Mouse (Mus musculus): Measurements from ENCODE around the gene Tcf7l2. TPM values are rescaled to one million over a fixed set of nuclear protein-coding genes. Genes with fewer than 3 reads are reported as not detected.
A peak's percentile ranks its signal among the peaks of the same experiment; 100 is the strongest.

The Tcf7l2 gene
- polyA plus RNA-seq, 1 experiment = 10.3 TPM

DNA sequence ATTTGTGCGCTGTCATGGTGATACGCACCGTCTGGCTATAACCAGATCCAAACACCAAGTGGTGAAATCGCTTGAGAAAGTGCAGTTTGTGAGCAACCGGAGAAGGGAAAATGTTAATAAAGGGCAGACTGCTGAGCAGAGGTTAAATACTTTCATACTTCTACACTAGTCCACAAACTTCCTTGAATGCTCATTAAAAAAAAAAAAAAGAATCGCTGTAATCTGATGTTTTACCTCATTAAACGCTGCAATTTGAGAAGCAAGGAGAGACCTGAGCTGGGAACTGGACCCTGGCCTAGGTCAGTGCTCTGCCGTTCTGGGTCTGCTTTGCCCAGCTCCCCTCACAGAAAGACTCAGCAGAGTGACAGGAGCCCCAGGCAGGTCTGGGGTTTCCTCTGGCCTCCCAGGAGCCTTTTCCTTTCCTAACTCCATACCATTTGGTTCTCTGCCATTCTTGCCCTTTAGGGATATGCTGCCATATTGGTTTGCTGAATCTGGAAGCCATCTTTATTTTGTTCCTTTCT, 33.5 kb upstream of the Tcf7l2 start:
- Histone ChIP-seq H3ac (ENCODE audit: control insufficient read depth, insufficient read length, low read depth) (no peak overlapping the region), H3K27me3 (ENCODE audit: control insufficient read depth, insufficient read depth, insufficient read length) (no peaks in the 10 kb centered on the region)
- TF ChIP-seq CTCF (IDR thresholded peaks at IDR 0.05; ENCODE audit: control insufficient read depth, insufficient read depth, insufficient read length) (no peak), MYOD1 (IDR thresholded peaks at IDR 0.05; ENCODE audit: control insufficient read depth, insufficient read length, low read depth) (no peak), CEBPB (IDR thresholded peaks at IDR 0.05; ENCODE audit: low read depth) (no peak), USF1 (IDR thresholded peaks at IDR 0.05; ENCODE audit: low read depth) (no peak), FOSL1 (IDR thresholded peaks at IDR 0.05; ENCODE audit: insufficient read depth, low read length, poor library complexity, severe bottlenecking) (no peak), MYOG (IDR thresholded peaks at IDR 0.05; ENCODE audit: control insufficient read depth, extremely low read depth, insufficient read length) (no peak), MAX (IDR thresholded peaks at IDR 0.05) (no peak)

DNA sequence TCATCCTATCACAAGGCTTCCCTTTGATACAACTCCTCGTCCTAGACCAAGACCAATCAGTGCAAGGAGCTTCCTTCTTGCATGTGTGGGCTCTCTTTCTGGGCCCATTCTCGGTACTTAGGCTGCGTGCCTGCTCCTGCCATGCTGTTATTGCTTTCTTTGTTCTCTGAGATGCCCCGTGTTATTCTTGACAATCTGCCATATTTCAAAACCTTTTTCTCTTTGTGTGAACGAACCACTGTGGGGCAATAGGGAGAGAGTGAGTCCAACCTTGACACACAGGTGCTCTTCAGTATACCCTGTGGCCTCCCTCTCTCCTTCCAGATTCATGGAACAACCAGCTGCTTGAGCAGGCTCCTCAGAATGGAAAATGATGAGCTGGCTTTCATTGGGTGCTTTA, 30.8 kb upstream of the Tcf7l2 start:
- H3K79me3 ChIP-seq (ENCODE audit: low read depth) = no peaks in the 10 kb centered on the region
- no peaks in the 10 kb centered on the region for H3K27me3 ChIP-seq (ENCODE audit: control insufficient read depth, insufficient read depth, insufficient read length)
- no peaks in the 10 kb centered on the region for H3K79me2 ChIP-seq (ENCODE audit: control insufficient read depth, insufficient read depth)
- H3K4me3 ChIP-seq (ENCODE audit: insufficient read depth, poor library complexity, severe bottlenecking) = no peak overlapping the region
- H3K36me3 ChIP-seq (ENCODE audit: control insufficient read depth, insufficient read depth) = no peaks in the 10 kb centered on the region
- no peak for TF ChIP-seq MYOD1 (IDR thresholded peaks at IDR 0.05; ENCODE audit: control insufficient read depth, insufficient read length, low read depth)
- no peak for TF ChIP-seq MAX (IDR thresholded peaks at IDR 0.05)
- TF ChIP-seq MYOG (IDR thresholded peaks at IDR 0.05; ENCODE audit: control insufficient read depth, extremely low read depth, insufficient read length) = no peak
- TF ChIP-seq USF1 (IDR thresholded peaks at IDR 0.05; ENCODE audit: low read depth) = no peak
- TF ChIP-seq FOSL1 (IDR thresholded peaks at IDR 0.05; ENCODE audit: insufficient read depth, low read length, poor library complexity, severe bottlenecking) = no peak
- TF ChIP-seq CTCF (IDR thresholded peaks at IDR 0.05; ENCODE audit: control insufficient read depth, insufficient read depth, insufficient read length) = no peak
- TF ChIP-seq CEBPB (IDR thresholded peaks at IDR 0.05; ENCODE audit: low read depth) = no peak
- H3ac ChIP-seq (ENCODE audit: control insufficient read depth, insufficient read length, low read depth) = no peak overlapping the region

More for the DNA sequence above, 33.5 kb upstream of the Tcf7l2 start:
- Histone ChIP-seq H3K4me3 (ENCODE audit: insufficient read depth, poor library complexity, severe bottlenecking) (no peak overlapping the region), H3K79me3 (ENCODE audit: low read depth) (no peaks in the 10 kb centered on the region), H3K79me2 (ENCODE audit: control insufficient read depth, insufficient read depth) (no peaks in the 10 kb centered on the region), H3K36me3 (ENCODE audit: control insufficient read depth, insufficient read depth) (no peaks in the 10 kb centered on the region)

GRCm38 (mm10) chr19:55711701-55712100, 29.9 kb upstream of the Tcf7l2 start:
- TF ChIP-seq USF1 (IDR thresholded peaks at IDR 0.05; ENCODE audit: low read depth) = no peak
- no peak for TF ChIP-seq FOSL1 (IDR thresholded peaks at IDR 0.05; ENCODE audit: insufficient read depth, low read length, poor library complexity, severe bottlenecking)
- TF ChIP-seq MYOG (IDR thresholded peaks at IDR 0.05; ENCODE audit: control insufficient read depth, extremely low read depth, insufficient read length) = no peak
- TF ChIP-seq CTCF (IDR thresholded peaks at IDR 0.05; ENCODE audit: control insufficient read depth, insufficient read depth, insufficient read length) = no peak
- no peak for TF ChIP-seq CEBPB (IDR thresholded peaks at IDR 0.05; ENCODE audit: low read depth)
- H3K36me3 ChIP-seq (ENCODE audit: control insufficient read depth, insufficient read depth) = no peaks in the 10 kb centered on the region
- no peaks in the 10 kb centered on the region for H3K79me2 ChIP-seq (ENCODE audit: control insufficient read depth, insufficient read depth)
- H3K79me3 ChIP-seq (ENCODE audit: low read depth) = no peaks in the 10 kb centered on the region
- no peak overlapping the region for H3K4me3 ChIP-seq (ENCODE audit: insufficient read depth, poor library complexity, severe bottlenecking)
- no peaks in the 10 kb centered on the region for H3K27me3 ChIP-seq (ENCODE audit: control insufficient read depth, insufficient read depth, insufficient read length)
- H3ac ChIP-seq (ENCODE audit: control insufficient read depth, insufficient read length, low read depth) = no peak overlapping the region

- Histone ChIP-seq H3K4me3 (ENCODE audit: insufficient read depth, poor library complexity, severe bottlenecking) (no peak overlapping the region), H3ac (ENCODE audit: control insufficient read depth, insufficient read length, low read depth) (no peak overlapping the region), H3K27me3 (ENCODE audit: control insufficient read depth, insufficient read depth, insufficient read length) (no peaks in the 10 kb centered on the region), H3K79me2 (ENCODE audit: control insufficient read depth, insufficient read depth) (no peaks in the 10 kb centered on the region), H3K36me3 (ENCODE audit: control insufficient read depth, insufficient read depth) (no peaks in the 10 kb centered on the region), H3K79me3 (ENCODE audit: low read depth) (no peaks in the 10 kb centered on the region)
- TF ChIP-seq FOSL1 (IDR thresholded peaks at IDR 0.05; ENCODE audit: insufficient read depth, low read length, poor library complexity, severe bottlenecking) (peak; percentile 89), CEBPB (IDR thresholded peaks at IDR 0.05; ENCODE audit: low read depth) (no peak)
Observed at GRCm38 (mm10) chr19:55712678-55713077, 28.9 kb upstream of the Tcf7l2 start.

DNA sequence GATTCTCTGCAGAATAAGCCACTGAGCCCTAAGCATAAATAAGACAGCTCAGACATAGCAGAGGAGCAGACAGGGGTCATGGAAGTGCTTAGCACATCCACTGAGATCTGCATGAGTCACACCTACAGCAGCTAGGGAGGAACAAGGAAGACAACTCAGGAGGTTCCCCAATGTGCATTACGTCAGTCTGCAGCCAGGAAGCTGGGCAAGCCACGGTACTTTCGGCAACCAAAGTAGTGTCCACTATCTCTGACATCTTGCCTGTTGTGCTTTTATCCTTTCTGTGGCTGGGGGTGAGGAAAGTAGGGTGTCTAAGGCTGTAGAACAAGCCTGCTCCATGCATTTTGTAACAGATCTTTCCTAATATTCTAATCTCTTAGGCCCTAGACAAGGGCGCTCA, 27.6 kb upstream of the Tcf7l2 start:
- Histone ChIP-seq H3K27me3 (ENCODE audit: control insufficient read depth, insufficient read depth, insufficient read length) (no peaks in the 10 kb centered on the region), H3K79me2 (ENCODE audit: control insufficient read depth, insufficient read depth) (no peaks in the 10 kb centered on the region), H3K4me3 (ENCODE audit: insufficient read depth, poor library complexity, severe bottlenecking) (no peak overlapping the region), H3K79me3 (ENCODE audit: low read depth) (no peaks in the 10 kb centered on the region), H3K36me3 (ENCODE audit: control insufficient read depth, insufficient read depth) (no peaks in the 10 kb centered on the region), H3ac (ENCODE audit: control insufficient read depth, insufficient read length, low read depth) (no peak overlapping the region)
- TF ChIP-seq MYOD1 (IDR thresholded peaks at IDR 0.05; ENCODE audit: control insufficient read depth, insufficient read length, low read depth) (peak; percentile 45), MAX (IDR thresholded peaks at IDR 0.05) (peak; percentile 31), FOSL1 (IDR thresholded peaks at IDR 0.05; ENCODE audit: insufficient read depth, low read length, poor library complexity, severe bottlenecking) (peak; percentile 44), CEBPB (IDR thresholded peaks at IDR 0.05; ENCODE audit: low read depth) (no peak), MYOG (IDR thresholded peaks at IDR 0.05; ENCODE audit: control insufficient read depth, extremely low read depth, insufficient read length) (no peak)

GRCm38 (mm10) chr19:55714665-55715064, 27.0 kb upstream of the Tcf7l2 start:
- H3ac ChIP-seq (ENCODE audit: control insufficient read depth, insufficient read length, low read depth) = no peak overlapping the region
- no peaks in the 10 kb centered on the region for H3K27me3 ChIP-seq (ENCODE audit: control insufficient read depth, insufficient read depth, insufficient read length)
- H3K79me2 ChIP-seq (ENCODE audit: control insufficient read depth, insufficient read depth) = no peaks in the 10 kb centered on the region
- H3K79me3 ChIP-seq (ENCODE audit: low read depth) = no peaks in the 10 kb centered on the region
- no peaks in the 10 kb centered on the region for H3K36me3 ChIP-seq (ENCODE audit: control insufficient read depth, insufficient read depth)
- TF ChIP-seq MYOG (IDR thresholded peaks at IDR 0.05; ENCODE audit: control insufficient read depth, extremely low read depth, insufficient read length) = no peak
- no peak overlapping the region for H3K4me3 ChIP-seq (ENCODE audit: insufficient read depth, poor library complexity, severe bottlenecking)
